ENCODE assay signal across 8 mouse cellular contexts in the genomic region with DNA sequence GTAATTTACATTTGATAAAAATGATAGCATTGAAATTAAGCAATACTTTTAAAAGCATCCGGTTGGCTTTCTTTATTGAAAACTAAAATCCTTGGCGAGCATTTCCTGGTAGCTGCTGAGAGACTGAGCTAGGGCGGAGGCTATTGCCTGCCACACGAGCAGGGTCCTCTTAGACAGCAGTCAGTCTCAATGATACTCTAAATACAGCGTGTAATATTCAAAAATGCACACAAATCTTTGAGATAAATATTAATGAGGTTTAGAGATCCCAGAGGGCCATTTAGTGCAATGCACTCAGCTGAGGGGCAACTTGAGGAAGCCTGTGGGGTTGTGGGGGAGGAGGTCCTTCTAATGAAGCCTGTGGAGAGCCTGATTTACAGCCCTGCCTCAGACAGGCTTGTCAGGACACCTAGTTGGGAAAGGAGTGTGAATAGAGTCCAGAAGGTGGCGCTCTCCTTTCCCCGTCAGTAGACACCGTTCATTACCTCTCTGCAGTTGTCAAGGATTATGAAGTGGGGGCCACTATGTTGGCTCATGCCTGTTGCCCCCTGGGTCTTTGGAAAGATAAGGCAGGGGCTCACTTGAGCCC. TPM values are rescaled to one million over a fixed set of nuclear protein-coding genes. Genes with fewer than 3 reads are reported as not detected.
DNase-seq lines count a peak whose midpoint lies in the region; ATAC-seq lines count a peak whose summit lies in the region.

No protein-coding gene starts in this region.

- no peaks in the 10 kb centered on the region for H3K36me3 ChIP-seq in neural tube, embryonic 11.5 days (ENCODE audit: control insufficient read depth, insufficient read depth, low read length)
- no peaks in the 10 kb centered on the region for H3K36me3 ChIP-seq in neural tube, embryonic 14.5 days (ENCODE audit: control insufficient read depth, insufficient read depth, low read length)

- H3K4me3 ChIP-seq in neural tube, embryonic 11.5 days (ENCODE audit: low read depth, low read length) = no peak overlapping the region
- no peak overlapping the region for H3K4me3 ChIP-seq in neural tube, embryonic 14.5 days (ENCODE audit: low read depth, low read length)

- no peaks in the 10 kb centered on the region for H3K9me3 ChIP-seq in neural tube, embryonic 11.5 days (ENCODE audit: control insufficient read depth, low read length)
- H3K9me3 ChIP-seq in neural tube, embryonic 14.5 days (ENCODE audit: control insufficient read depth, low read length) = no peaks in the 10 kb centered on the region

- peak; percentile 39 for DNase-seq in adrenal gland, postnatal 10 days
- no peak for DNase-seq in adrenal gland, adult 18-20 months (ENCODE audit: low spot score in 2 of 2)
- DNase-seq in neural tube, embryonic 11.5 days (ENCODE audit: low spot score) = peak; percentile 64
- no peak for DNase-seq in neural tube, embryonic 10.5 days (ENCODE audit: extremely low spot score, low spot score)
- DNase-seq in T-cell, adult 2 months (ENCODE audit: low spot score) = no peak

- H3K27ac ChIP-seq in neural tube, embryonic 11.5 days (ENCODE audit: low read depth, low read length) = no peak overlapping the region
- no peak overlapping the region for H3K27ac ChIP-seq in neural tube, embryonic 14.5 days (ENCODE audit: low read depth, low read length)

- 37% methylated on average over 8 of the region's 8 CpGs for WGBS in neural tube, embryonic 11.5 days
- WGBS in neural tube, embryonic 14.5 days = 26% methylated on average over 8 of the region's 8 CpGs

- no peaks in the 10 kb centered on the region for H3K4me1 ChIP-seq in neural tube, embryonic 11.5 days (ENCODE audit: control insufficient read depth, insufficient read depth, low read length)
- no peaks in the 10 kb centered on the region; the same call in 1 of the 2 replicates for H3K4me1 ChIP-seq in neural tube, embryonic 14.5 days (ENCODE audit: control insufficient read depth, insufficient read depth, low read length)

- no peak overlapping the region for H3K4me2 ChIP-seq in neural tube, embryonic 11.5 days (ENCODE audit: low read depth)
- no peak overlapping the region for H3K4me2 ChIP-seq in neural tube, embryonic 14.5 days (ENCODE audit: low read depth, low read length)

- H3K9ac ChIP-seq in neural tube, embryonic 11.5 days (ENCODE audit: low read length) = no peak overlapping the region
- no peak overlapping the region for H3K9ac ChIP-seq in neural tube, embryonic 14.5 days (replicated peaks; ENCODE audit: low read depth, low read length)

- ATAC-seq in neural tube, embryonic 11.5 days (ENCODE audit: insufficient read depth, low FRiP score, low TSS enrichment) = peak; percentile 61
- peak; percentile 86 for ATAC-seq in granulocyte monocyte progenitor cell, adult 5-6 weeks (replicated peaks; ENCODE audit: poor library complexity, severe bottlenecking)
- peak; percentile 65; the same call in 1 of the 2 replicates for ATAC-seq in neural tube, embryonic 14.5 days (ENCODE audit: low read depth)
- ATAC-seq in erythroblast, adult 5-6 weeks (replicated peaks; ENCODE audit: low FRiP score, poor library complexity, severe bottlenecking) = no peak

- H3K27me3 ChIP-seq in neural tube, embryonic 11.5 days (ENCODE audit: control insufficient read depth, insufficient read depth, low read length) = no peaks in the 10 kb centered on the region
- no peaks in the 10 kb centered on the region for H3K27me3 ChIP-seq in neural tube, embryonic 14.5 days (ENCODE audit: control insufficient read depth, insufficient read depth, low read length)

RNA-seq across cellular contexts. Expression of gene Nme9, which starts 6.6 kb away (rescaled TPM):
- total RNA-seq in adrenal gland, postnatal 10 days (2021) = not detected
- not detected for total RNA-seq in adrenal gland, adult 18-20 months (2021)
- polyA plus RNA-seq in neural tube, embryonic 11.5 days (2014; fragmentation: Nextera tagmentation; extraction: Ambion mirVana) = not detected in 2 replicates
- total RNA-seq in granulocyte monocyte progenitor cell, adult 5-6 weeks (2014; fragmentation: Nextera tagmentation) = not detected in 2 replicates
- not detected in 2 replicates for total RNA-seq in granulocyte monocyte progenitor cell, adult 5-6 weeks (2017)
- not detected in 2 replicates for polyA plus RNA-seq in neural tube, embryonic 14.5 days (2014; fragmentation: Nextera tagmentation; extraction: Ambion mirVana)
- not detected in 2 replicates for total RNA-seq in erythroblast, adult 5-6 weeks (2015; ENCODE audit: low replicate concordance)
- total RNA-seq in erythroblast, adult 5-6 weeks (2017; ENCODE audit: low replicate concordance) = not detected in 2 replicates

RNA-seq across cellular contexts. Expression of gene Mras, which starts 7.5 kb away (rescaled TPM):
- total RNA-seq in adrenal gland, postnatal 10 days (2021) = 10 to 100 TPM; 31.7 to 39.4 TPM
- total RNA-seq in adrenal gland, adult 18-20 months (2021) = 10 to 100 TPM; 59.9 to 92.3 TPM
- polyA plus RNA-seq in neural tube, embryonic 11.5 days (2014; fragmentation: Nextera tagmentation; extraction: Ambion mirVana) = 16.3 and 17.5 TPM in 2 replicates
- 6.7 and 19.6 TPM in 2 replicates for total RNA-seq in granulocyte monocyte progenitor cell, adult 5-6 weeks (2014; fragmentation: Nextera tagmentation)
- 3.2 and 9.2 TPM in 2 replicates for total RNA-seq in granulocyte monocyte progenitor cell, adult 5-6 weeks (2017)
- 43.4 and 57.9 TPM in 2 replicates for polyA plus RNA-seq in neural tube, embryonic 14.5 days (2014; fragmentation: Nextera tagmentation; extraction: Ambion mirVana)
- 4.4 TPM in 1 of 2 replicates, not detected in the other for total RNA-seq in erythroblast, adult 5-6 weeks (2015; ENCODE audit: low replicate concordance)
- 1.3 and 2.7 TPM in 2 replicates for total RNA-seq in erythroblast, adult 5-6 weeks (2017; ENCODE audit: low replicate concordance)

Comparison
In these comparisons a context has a peak if more than half of its experiments do, and no peak if none do; other contexts are left out.
1. DNase-seq: peak in adrenal gland, postnatal 10 days (single experiment) and neural tube, embryonic 11.5 days (single experiment); none in adrenal gland, adult 18-20 months (0 of 2), neural tube, embryonic 10.5 days (single experiment) and T-cell, adult 2 months (single experiment).